Mouse (Mus musculus) embryonic fibroblast, embryonic 13.5 days (primary cell): ENCODE measurements at regions not wholly inside any gene's neighbourhood (a gene's known extent, or its start where the extent isn't known, plus 50 kb on each side); places are given as distances from the start of the nearest gene placed in this dataset.

Source experiments
- CTCF ChIP-seq: IDR thresholded peaks from 2 replicates; pipeline ENCODE4 v1.5.1; 2011; ENCODE audit warnings: mild to moderate bottlenecking, control low read depth, low read length, moderate library complexity, borderline replicate concordance; ENCODE audit not compliant: insufficient read depth
- POLR2A ChIP-seq: IDR thresholded peaks from 2 replicates; pipeline ENCODE4 v1.6.1; 2011; ENCODE audit warnings: low read depth, mild to moderate bottlenecking, control low read depth, low read length, moderate library complexity

- TF ChIP-seq CTCF (no peak), POLR2A (no peak)
Observed at GRCm38 (mm10) chr4:152762576-152762975, 284.9 kb upstream of the Kcnab2 start.
